Mouse (Mus musculus) heart, adult 9 months (tissue): ENCODE results near the gene Sirpb1a.
"Not testable (repeated sequence)": the region's sequence is repeated elsewhere in the genome, so short reads cannot be mapped to it uniquely, and the experiment has no call there.

ENCODE experiments used
- DNase-seq, 2 experiments: peaks; one replicate each; pipeline ENCODE4 v3.0.0; 2022; ENCODE audit warnings: low spot score in 2 of 2

The Sirpb1a gene

DNA sequence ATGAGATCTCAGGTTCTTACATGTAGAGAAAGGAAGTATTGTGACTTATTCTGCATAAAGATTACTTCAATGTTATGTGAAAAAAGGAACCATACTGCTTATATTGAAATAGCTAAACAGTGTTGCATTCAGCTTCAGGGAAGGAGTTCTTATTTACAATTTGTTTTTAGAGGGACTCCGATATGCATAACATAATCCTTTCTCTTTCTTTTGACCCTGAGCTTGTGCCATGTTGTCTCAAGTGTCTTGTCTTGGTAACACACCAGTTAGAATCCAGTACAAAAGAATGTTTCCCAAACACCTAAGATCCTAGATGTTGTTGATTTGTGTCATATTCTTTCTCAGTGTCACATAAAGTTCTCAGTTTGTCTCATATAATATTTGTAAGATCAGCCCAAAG is at the start of gene Sirpb1a:
Gene Sirpb1a (minus strand): TSS at position 74 of the 400 bp plus-strand sequence.
- not testable (repeated sequence) for DNase-seq

DNA sequence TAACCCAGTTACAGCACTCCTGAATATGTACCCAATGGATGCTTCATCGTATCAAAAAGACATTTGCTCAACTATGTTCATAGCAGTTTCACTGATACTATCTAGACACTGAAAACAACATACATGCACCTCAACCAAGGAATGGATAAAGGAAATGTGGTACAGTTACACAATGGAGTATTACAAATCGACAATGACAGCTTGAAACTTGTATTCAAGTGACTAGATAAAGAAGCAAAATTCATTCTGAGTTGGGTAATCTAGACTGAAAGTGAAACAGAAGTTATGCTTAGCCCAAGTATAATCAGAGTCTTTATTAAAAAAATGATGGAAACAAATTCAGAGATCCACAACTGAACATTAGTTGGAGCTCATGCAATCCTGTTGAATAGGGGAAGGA is 48.5 kb upstream of the Sirpb1a start:
- DNase-seq: not testable (repeated sequence)

DNA sequence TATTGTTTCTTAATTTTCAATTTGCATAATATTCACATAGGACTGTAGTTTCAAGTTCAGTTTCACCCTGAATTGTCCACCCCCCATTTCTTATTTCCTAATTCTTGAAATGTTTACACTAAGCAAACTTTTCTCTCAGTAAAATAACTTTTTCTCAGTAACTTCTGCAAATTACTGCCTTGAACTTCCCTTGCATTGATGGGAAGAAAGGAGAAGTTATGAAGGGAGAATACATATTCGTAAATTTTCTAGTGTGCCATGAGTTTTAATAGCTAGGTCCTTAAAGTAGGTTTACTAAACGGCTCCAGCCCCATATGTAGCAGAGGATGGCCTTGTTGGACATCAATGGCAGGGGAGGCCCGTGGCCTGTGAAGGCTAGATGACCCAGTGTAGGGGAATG is 43.8 kb upstream of the Sirpb1a start:
- DNase-seq: not testable (repeated sequence)

DNA sequence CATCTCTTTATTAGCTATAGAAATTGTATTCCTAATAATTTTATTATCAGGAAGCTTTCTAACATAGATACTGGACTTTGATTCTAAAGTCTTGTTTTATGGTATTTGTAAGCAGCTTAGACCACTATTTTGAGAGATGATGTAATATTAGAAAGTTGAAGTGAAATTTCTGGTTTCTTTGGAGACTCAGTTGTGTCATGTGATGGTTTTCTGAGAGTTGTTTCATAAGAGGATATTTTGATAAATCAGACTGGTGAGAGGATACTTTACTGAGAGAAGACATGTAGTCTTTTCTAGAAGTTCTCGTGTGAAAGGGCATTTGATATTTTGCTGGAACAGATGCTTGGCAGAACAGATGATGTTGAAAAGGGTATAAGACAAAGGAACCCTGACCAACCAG is 17.6 kb upstream of the Sirpb1a start:
- not testable (repeated sequence) for DNase-seq

DNA sequence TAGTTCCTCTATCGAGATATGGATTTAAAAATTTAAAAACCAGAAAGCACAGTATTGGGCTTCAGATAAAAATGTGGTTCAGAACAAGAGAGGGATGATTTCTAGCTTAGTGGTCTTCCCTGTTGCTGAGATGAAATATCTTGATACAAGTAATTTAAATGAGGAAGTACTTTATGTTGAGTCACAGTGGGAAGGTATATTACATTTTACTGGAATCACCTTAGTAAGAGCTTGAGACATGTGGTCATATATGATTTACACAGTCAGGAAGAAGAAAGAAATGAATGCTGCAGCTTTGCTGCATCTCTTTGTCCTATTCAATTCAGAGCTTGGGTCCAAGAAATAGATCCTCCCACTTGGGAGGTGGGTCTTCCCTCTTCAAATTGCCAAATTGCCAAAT is 13.5 kb upstream of the Sirpb1a start:
- DNase-seq: not testable (repeated sequence)

- DNase-seq: no peak
These were observed 1.6 kb upstream of the Sirpb1a start for GRCm38 (mm10) chr3:15427917-15428316.

GRCm38 (mm10) chr3:15355690-15356089 is 70.6 kb downstream of the Sirpb1a start:
- DNase-seq: not testable (repeated sequence)

DNA sequence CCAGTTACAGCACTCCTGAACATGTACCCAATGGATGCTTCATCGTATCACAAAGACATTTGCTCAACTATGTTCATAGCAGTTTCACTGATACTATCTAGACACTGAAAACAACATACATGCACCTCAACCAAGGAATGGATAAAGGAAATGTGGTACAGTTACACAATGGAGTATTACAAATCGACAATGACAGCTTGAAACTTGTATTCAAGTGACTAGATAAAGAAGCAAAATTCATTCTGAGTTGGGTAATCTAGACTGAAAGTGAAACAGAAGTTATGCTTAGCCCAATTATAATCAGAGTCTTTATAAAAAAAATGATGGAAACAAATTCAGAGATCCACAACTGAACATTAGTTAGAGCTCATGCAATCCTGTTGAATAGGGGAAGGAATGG is 76.0 kb downstream of the Sirpb1a start:
- not testable (repeated sequence) for DNase-seq

DNA sequence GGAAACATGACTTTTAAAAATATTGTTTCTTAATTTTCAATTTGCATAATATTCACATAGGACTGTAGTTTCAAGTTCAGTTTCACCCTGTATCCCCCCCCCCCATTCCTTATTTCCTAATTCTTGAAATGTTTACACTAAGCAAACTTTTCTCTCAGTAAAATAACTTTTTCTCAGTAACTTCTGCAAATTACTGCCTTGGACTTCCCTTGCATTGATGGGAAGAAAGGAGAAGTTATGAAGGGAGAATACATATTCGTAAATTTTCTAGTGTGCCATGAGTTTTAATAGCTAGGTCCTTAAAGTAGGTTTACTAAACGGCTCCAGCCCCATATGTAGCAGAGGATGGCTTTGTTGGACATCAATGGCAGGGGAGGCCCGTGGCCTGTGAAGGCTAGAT is 80.7 kb downstream of the Sirpb1a start:
- DNase-seq: not testable (repeated sequence)

GRCm38 (mm10) chr3:15340287-15340686 is 86.0 kb downstream of the Sirpb1a start:
- no peak for DNase-seq

DNA sequence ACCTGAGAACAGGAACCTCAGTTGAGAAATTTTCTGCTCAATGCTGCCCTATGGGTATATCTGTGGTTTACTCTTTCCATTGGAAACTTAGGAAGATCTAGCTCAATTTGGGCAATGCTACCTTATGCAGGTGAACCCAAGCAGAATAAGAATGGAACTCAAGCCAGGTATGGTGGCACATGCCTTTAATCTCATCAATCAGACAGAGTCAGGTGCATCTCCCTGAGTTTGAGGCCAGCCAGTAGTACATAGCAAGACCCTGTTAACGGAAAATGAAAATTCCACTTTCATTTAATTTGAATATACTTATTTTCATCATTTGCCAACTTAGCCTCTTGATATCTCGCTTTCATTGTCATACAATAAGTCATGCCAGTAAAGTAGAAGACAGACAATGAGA is 92.1 kb downstream of the Sirpb1a start:
- DNase-seq: no peak

DNA sequence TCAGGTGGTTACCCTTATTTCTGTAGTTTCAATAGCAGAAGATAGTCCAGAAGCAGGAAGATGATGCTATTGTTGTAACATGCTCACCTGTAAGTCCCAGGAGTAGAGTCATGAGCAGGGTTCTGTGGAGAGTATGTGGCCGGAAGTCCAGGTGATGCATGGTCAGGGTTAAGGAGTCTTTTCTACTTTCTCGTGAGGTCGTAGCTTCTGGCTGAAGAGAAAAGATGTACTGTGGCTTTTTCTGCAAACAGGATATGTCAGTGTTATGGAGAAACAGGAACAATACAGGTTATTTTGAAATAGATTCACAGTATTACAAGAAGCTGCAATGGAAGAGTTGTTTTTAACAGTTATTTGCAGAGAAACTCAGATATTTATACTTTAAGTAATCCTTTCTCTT is 94.3 kb downstream of the Sirpb1a start, which contains the start of gene Gm9733:
Gene Gm9733 (minus strand): TSS at position 240 of the 400 bp plus-strand sequence.
- no peak for DNase-seq

DNA sequence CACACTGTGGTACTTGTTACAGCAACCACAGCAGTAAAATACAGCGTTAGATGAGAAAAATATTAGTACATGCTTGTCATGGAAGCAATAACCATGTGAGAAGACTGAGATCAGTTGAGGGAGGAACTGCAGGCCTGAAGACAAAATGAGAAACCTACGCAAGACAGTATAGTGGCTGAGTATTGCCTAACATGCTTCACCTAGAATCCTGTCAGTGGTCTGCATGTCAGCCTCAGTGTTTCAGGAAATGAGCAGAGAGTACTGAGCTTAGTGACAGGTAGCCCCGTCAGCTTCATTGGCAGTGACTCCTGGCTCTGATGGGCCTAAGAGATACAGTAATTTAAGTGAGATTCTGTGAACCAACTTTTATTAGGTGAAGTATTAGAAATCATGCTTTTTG is 94.8 kb downstream of the Sirpb1a start:
- DNase-seq: no peak

DNA sequence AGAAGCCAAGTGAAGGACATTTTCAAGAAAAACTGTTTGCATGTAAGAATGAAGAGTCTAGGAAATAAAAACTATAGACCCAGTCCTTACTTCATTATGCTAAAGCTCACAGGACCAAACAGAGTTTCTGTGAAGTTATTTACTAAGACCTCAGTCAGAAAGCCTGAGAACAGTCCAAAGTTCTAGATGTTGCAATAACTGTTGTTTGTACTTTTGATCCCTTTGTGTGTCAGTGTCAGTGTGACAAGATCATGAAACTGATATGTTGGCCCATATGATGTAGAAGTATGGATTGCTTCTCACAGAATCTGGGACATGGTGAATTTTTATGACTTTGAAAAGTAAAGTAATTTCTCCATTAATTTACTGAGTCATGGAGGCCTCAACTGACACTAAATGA is 96.8 kb downstream of the Sirpb1a start:
- DNase-seq: no peak
